Mouse (Mus musculus): ENCODE data around the gene Agxt.

- no peak for TF ChIP-seq CTCF (IDR thresholded peaks at IDR 0.05; ENCODE audit: extremely low read depth, insufficient read depth, low read length)
- TF ChIP-seq POLR2A (IDR thresholded peaks at IDR 0.05; ENCODE audit: extremely low read depth, insufficient read depth, low read length), result no peak
Measured at GRCm38 (mm10) chr1:93132676-93133075, 2.4 kb upstream of the Agxt start.
